Mouse (Mus musculus): ENCODE results near the gene Serpinc1.
"Not testable (repeated sequence)": the region's sequence is repeated elsewhere in the genome, so short reads cannot be mapped to it uniquely, and the experiment has no call there.

The Serpinc1 gene

DNA sequence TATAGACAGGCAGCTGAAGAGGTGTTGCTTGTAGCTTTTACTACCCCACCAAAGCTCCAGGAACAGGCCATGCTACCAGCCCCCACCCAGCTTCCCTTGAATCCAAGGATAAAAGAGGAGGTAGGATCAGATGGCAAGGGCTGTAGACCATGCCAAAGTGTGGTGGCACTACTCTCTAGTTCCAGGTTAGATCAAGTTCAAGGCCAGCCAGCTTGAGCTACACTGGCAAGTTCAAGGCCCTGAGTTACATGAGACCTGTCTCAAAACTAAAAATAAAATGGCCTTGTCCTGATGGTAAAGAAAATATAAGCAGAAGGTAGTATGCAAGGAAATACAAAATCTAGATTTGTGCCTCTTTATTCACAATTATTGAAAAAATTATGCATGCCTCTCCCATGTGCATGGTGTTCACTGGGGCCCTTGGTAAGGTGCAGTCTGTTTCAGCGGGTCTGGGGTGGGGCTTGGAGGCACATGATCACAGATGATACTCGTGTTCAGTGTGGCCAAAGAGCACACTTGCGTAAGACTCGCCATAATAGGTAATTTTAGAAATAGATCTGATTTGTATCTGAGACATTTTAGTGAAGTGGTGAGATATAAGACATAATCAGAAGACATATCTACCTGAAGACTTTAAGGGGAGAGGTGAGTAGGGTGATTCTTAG, at the start of gene Serpinc1:
TSS of gene Serpinc1 (plus strand) at position 515 of the 665 bp plus-strand sequence.
- DNase-seq, result no peak

DNA sequence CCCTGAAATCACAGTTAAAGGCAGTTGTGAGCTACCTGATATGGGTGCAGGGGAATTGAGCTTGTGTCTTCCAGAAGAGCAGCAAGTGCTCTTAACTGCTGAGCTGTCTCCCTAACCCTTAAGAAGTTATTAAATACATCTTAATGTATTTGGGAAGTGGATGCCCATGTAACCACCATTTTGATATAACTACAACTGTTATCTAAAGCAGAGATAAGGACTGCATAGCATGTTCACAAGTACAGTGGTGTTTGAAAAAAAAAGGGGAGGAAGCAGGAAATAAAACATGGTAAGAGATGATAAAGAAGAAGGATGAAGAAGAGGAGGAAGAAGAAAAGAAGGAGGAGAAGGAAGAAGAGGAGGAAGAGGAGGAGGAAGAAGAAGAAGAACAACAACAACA, 47.1 kb upstream of the Serpinc1 start:
- DNase-seq, result no peak

DNA sequence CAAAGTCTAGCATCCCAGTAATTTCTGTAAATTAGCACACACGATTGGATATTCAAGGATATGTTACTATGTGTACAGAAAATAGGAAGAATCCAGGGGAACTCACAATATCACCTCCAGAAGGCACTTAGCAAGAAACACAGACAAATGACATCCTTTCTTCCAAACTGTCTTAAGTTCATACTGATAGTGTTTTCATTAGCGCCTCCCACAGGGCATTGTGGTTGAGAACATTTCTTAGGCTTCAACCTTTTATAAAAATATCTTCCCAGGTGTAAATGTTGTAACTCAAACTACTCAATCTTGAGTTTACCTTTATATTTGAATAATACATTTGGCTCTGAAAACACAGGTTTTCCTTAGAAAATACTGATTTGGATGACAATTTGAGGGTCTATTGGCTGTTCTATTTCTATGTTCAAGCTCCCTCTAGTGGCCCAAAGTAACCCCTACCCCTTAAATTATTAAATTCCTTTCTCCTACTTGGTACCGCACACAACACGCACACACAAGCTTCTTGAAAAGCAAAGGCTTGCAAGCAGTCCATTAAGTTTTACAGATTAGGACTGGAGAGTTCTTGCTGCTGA, 44.4 kb upstream of the Serpinc1 start:
- peak; percentile 41 for DNase-seq

DNA sequence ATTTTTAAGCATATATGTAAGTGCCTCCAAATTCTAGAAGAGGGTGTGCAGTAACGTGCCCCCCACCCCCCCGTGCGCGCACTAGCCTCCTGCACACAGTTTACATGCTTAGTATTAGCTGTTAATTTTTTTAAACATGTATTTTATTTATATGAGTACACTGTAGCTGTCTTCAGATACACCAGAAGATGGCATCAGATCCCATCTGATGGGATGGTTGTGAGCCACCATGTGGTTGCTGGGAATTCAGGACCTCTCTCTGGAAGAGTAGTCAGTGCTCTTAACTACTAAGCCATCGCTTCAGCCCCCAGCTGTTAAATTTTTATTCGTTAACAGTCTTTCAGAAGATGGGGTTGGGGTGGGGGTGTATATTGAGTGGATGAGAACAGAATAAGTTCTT, 42.8 kb upstream of the Serpinc1 start:
- DNase-seq, result peak in 1 of 2 experiments; percentile 9

DNA sequence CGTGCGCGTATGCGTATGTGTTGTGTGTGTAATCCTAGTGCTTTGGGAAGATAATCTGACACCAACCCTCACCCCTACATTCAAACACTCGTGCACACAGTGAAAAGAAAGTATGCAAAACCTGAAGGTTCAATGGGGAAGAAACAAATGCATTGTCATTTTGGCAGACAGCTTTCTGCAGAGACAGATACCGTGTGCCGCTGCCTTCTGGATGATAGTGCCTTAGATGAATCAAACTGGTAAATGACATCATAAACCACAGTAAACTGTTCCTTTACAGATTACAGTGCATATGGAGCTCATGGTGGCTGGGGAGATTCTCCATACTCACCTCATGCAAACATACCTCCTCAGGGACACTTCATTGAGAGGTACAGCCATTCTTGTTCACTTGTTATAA, 15.2 kb upstream of the Serpinc1 start:
- no peak for DNase-seq

DNA sequence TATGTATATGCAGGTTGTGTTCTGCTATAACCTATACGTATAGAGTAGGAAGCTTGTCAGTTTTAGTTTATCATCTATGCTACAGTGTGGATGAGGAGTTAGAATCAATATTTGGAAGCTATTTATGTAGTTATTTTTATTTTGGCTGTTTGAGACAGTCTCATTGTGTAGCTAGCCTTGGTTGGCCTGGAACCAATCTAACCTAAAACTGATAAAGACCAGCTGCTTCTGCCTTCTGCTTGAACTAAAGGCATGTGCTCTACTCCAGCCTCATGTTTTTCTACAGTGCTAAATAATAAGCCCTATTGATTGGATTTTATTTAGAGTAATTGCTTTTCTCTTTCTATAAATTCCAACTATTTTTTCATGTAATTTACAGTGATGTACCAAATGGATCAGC, 11.1 kb upstream of the Serpinc1 start:
- peak in 1 of 2 experiments; percentile 26 for DNase-seq

DNA sequence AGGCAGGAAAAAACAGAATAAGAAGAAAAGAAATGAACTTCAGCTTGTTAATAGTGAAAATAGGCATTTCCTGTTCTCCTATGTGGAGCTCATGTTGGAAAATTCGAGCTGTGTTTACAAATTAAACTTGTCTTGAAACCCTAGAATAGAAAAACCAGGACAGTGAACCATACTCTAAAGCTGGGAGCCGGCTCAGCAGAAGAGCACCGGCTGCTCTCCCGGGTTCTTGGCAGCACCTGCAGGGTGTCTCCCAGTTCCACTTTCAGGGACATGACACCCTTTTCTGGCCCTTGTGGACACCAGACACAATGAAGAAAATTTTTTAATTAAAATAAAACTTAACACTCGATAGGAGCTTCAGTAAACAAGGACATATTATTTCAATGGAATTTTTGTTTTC, 9.7 kb upstream of the Serpinc1 start:
- no peak for DNase-seq

DNA sequence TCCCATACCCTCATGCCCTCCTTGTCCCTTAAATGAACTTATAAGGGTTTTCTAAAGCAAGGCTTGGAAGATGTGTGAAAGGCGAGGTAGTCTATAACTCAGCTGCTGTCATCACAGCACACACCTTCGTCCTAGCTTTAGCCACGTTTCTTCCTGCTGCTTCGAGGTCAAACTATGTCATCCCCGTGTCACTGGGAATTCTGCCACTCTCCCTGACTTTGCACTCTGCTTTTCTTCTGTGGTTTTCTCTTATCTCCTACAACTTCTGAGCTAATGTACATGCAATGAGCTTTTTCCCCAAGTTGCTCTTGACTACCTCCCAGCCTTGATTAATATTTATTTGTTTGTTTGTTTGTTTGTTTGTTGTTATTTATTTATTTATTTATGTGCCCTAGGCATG, 1.6 kb downstream of the Serpinc1 start:
- DNase-seq, result no peak

DNA sequence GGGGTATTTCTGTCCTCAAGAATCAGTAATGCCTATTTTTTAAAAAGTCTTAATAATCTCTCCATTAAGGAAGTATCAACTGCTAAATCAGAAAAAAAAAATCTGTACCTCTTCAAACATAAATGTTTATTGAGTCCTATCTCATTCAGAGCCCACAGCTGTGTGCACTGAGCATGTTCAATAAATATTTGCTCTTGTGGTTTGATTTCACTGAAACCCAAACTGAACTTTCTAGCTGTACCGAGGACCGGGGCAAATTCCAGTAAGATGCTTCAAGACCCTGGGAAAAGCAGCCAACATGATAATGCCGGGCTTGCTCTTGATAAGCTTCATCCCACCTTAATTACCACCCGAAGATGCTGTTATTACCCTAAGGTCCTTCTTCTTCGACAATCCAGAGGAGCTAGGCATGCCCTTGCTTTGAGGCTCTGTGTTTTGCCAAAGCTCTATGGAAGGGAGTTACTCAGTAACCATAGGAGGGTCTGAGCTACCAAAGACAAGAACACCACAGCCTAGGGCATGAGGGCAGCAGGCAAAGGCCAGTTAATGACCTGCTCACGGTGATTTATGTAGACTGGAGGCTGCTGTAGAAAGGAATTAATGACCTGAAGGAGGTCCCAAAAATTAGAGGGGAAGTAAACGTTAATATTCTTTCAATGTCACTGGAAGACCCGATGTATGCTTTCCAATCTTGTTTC, 2.3 kb downstream of the Serpinc1 start:
- peak; percentile 32 to 62 for DNase-seq

DNA sequence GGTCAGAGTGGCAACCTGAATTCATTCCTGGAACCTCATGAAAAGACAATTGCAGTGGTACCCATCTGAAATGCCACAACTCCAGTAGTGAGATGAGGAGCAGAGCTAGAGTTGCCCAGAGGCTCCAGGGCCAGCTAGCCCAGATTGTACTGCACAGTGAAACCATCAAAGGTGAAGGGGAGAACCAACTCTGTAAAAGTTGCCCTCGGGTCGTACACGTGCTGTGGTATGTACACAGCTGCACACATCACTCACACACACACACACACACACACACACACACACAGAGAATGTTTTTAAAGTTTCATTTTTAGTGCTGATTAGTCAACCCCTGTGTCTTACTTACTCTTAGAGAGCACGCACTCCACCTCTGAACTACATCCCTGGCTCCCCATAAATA, 3.0 kb downstream of the Serpinc1 start:
- DNase-seq, result no peak

DNA sequence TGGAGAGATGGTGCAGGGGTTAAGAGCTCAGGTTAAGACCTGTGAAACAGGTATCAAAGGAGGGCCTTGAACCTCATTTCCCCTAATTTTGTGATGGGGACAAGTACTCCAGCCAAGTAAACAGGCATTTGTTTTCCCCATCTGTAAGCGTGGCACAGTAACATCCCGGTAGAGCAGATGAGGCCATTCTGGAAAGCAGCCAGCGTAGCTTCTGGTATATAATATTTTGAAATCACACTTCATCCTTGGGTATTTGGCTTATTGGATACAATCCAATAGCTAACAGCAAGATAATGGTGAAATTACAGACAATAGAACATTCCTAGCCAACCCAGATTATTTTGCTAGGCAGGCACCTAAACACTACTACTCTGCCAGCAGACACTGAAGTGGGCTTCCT, 4.5 kb downstream of the Serpinc1 start:
- DNase-seq, result no peak

DNA sequence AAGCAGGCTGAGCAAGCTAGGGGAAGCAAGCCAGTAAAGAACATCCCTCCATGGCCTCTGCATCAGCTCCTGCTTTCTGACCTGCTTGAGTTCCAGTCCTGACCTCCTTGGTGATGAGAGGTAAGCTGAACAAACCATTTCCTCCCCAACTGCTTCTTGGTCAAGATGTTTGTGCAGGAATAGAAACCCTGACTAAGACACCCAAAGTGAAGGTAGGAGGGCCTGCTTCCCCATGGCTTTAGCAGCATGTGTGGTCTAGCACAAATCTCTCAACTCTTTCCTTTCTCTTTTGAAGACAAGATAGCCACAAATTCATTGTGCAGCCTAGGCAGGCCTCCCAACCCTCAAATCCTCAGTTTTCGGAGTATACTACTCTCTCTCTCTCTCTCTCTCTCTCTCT, 6.3 kb downstream of the Serpinc1 start:
- not testable (repeated sequence) for DNase-seq

DNA sequence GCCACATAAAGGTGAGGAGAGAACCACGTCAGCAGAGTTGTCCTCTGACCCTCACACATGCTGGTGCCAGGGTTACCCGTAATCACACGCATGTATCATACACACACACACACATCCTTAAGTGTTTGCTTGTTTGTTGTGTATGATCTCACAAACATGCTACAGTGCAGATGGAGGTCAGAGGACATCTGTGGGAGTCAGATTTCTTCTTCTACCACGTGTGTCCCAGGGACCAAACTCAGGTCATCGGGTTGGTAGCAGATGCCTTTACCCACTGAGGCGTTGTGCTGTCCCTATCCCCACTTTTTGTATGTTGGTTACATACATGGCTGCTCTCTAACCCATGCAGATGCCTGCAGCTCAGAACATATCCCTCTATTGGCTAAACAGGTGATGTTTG, 7.1 kb downstream of the Serpinc1 start:
- no peak for DNase-seq

DNA sequence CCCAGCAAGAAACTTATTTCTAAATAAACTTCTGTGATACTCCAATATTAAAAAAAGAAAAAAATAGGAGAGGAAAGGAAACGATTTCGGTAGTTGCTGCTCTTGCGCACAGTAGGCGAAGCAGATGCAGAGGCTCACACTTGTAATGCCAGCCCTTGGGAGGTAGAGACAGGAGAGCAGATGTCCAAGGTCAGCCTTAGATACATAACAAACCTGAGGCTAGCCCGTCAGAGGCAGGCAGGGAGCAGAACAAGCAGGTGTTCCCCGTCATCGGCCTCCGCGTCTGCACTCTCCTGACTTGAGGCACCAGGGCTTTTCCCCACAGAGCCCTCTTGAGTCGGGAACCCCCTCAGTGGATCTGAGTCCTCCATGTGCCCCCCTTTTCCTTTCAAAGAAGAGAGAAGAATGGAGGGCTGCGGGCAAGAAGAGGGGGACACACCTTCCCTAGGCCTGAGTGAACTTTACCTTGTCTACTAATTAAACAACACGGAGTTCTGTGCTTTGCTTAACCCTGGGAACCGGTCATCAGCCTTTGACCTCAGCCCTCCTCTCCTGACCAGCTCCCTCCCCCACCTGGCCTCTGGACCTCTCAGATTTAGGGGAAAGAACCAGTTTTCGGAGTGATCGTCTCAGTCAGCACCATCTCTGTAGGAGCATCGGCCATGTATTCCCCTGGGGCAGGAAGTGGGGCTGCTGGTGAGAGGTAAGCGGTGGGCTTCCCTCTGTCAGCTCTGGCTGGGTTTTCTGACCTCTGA, 8.7 kb downstream of the Serpinc1 start:
- DNase-seq, result peak; percentile 32 to 65

DNA sequence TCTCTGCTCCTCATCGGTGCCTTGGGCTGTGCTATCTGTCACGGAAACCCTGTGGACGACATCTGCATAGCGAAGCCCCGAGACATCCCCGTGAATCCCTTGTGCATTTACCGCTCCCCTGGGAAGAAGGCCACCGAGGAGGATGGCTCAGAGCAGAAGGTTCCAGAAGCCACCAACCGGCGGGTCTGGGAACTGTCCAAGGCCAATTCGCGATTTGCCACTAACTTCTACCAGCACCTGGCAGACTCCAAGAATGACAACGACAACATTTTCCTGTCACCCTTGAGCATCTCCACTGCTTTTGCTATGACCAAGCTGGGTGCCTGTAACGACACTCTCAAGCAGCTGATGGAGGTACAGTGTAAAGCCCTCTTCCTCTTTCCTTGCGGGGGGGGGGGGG, 11.0 kb downstream of the Serpinc1 start:
- DNase-seq, result no peak

DNA sequence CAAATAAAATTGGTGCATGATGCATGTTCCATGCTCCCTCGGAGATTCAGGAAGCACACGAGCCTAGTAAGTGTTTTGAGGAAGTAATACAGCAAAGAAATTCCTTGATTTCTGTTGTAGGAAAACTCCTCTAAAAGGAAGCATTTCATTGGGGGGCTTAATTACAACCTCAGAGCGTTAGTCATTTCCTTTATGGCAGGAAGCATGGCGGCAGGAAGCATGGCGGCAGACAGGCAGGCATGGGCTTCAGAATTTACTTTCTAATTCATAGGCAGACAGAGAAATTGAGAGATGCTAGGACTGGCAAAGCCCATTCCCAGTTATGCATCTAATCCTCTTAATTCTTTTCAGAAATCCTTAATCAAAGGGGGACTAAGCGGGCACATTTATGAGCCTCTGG, 15.5 kb downstream of the Serpinc1 start:
- DNase-seq, result no peak

DNA sequence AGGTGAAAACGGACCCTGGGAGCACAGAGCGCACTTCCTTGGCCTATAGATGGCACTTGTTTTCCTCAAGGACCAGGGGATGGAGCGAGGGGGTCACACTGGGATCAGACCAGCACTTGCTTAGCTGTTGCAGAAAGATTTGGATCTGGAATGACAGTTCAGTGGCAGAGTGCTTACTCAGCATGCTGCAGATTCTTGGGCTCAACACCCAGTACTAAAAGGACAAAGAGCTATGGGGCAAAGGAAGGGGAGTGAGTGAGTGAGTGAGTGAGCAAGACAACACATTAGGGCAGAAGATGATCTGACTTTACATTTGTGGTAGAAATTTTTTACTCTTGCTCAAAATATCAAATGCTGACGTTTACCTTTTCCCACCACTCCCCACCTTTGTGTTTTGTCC, 26.6 kb downstream of the Serpinc1 start:
- peak in 1 of 2 experiments; percentile 11 for DNase-seq

DNA sequence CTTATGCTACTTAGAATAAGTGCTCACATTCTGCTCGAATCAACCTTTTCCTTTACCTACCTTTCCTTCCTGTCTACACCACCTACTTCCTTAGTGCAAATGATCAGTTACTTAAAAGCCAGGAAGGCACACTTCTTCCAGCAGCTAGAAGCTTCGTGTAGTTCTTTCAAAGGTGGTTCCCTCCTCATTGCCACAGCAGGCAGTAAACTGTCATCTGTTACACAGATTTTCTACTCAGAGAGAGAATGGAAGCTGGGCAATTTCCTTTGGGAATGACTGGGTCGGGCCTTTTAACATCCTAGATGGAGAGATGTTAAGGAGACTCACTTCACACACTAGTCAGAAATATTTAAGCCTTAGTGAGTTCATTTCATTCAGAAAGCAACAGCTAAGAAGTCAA, 27.1 kb downstream of the Serpinc1 start:
- DNase-seq, result no peak

DNA sequence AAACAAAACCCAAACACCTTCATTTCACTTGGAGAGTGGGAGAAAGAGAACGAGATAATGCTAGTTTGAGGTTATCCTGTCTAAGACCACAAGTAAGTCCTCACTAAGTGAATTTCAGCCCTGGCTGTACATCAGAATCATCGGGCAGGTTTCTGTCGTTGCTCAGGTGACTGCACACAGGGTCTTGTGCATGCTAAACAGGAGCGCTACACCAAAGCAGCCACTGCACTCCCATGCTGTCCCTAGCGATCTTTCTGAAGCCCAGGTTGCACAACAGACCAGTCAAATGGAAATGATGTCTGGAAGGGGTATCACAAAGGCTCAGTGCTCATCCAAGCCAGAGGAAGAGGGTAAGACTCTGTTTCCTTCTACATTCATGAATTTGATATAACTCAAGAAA, 28.1 kb downstream of the Serpinc1 start:
- no peak for DNase-seq

DNA sequence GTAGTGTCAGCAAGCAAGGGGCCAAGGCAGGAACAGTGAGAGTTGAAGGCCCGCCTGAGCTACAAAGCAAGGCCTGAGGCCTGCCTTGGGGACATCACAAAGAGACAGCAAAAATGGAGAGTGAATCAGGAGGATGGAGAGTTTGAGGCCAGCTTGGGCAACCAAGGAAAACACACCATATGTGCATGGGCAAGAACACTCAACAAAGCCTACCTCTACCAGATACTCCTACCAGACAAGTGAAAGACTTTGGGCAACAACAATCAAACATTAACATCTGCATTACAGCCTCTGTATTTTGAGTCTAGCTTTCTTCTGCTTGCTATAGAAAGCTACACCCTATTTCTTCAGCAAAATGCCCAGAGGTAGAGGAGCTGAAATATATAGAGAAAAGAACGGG, 29.7 kb downstream of the Serpinc1 start:
- no peak for DNase-seq

DNA sequence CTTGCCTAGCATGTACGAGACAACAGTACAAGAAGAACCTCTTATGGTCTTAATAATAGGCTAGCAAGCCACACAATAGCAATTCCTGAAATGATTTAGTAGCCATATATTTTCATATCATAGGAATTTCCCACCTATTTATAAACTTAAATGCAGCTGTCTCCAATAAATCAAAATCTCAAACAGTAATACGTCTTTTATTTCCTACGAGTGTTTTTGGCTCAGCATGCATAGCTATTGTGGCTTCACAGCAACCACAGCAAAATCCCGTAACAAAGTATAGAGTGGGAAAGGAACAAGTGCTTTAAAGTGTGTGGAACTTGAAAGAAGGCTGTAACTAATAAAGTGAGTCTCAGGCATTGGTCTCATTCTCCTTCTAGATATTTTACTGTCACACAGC, 32.1 kb downstream of the Serpinc1 start:
- no peak for DNase-seq

DNA sequence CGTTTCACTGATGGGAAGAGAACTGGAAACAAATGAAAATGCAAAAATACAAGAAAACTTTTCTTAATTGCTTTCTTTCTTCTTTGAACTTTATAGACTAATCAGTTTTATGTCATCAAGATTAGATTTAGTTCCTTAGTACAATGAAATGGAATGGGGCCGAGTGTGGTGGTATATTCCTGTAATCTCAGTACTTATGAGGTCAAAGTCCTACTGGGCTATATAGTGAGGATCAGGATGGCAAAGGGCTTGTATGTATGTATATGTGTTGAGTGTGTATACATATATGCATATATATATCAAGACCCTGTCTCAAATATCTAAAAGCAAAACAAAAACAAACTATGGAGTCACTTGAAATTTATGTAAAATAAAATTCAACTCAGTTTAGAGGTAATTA, 38.0 kb downstream of the Serpinc1 start:
- no peak for DNase-seq

DNA sequence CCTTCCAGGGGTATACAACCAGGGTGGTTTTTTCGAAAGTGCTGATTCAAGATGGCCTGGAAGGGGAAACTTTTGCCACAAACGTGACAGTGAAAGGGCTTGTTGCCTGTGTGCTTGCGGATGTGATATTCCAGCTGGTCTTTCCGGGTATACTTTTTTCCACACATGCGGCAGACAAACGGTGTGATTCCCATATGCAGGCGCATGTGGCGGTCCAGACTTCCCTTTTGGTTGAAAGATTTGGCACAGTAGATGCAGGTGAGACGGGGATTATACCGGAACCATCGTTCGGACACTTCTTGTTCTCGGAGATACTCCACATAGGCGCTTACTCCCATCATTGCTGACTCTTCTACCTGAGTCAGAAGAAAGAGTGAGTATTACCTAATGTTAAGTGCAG, 41.7 kb downstream of the Serpinc1 start:
- DNase-seq, result no peak

Measured in kidney, postnatal 36 days (tissue).